Mouse (Mus musculus) lung, adult 2 months (tissue): ENCODE data around the gene Plbd2.

Experiments
- CTCF ChIP-seq: fragments of 200-500 bp; IDR thresholded peaks from 2 replicates; pipeline ENCODE4 v1.5.1; 2011; ENCODE audit warnings: mild to moderate bottlenecking, low read length, control low read depth; ENCODE audit not compliant: insufficient read depth
- POLR2A ChIP-seq: fragments of 200-500 bp; IDR thresholded peaks from 2 replicates; pipeline ENCODE4 v1.6.1; 2011; ENCODE audit warnings: low read depth, mild to moderate bottlenecking, control low read depth, low read length, borderline replicate concordance; ENCODE audit errors: extremely low read depth

DNA sequence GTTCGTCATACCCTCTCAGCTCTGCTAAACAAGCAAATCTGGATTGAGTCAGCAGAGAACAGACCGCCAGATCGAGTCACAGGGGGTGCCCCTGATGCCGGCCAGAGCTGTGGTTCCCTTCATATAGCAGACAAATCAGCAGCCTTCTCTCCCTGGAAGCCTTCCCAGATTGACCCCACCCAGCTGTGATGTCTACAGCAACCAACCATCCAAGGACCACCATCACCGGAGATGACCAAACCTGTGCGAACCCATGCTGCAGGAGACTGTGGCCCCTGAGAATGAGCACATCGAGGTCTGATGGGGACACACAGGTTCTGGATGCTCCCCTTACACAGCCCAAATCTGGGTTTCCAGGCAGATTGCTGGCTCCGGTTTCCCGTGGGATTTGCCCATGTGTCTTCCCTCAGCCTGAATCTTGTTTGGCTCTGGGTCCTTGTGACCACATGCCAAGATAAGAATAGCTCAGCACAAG lies 1.2 kb downstream of the Plbd2 start:
- TF ChIP-seq CTCF (no peak), POLR2A (no peak)
